Mouse (Mus musculus) heart, embryonic 10.5 days (tissue): Measurements from ENCODE around the gene Dcx. TPM values are rescaled to one million over a fixed set of nuclear protein-coding genes. Genes with fewer than 3 reads are reported as not detected.

ENCODE experiments used
- DNase-seq: peaks from one replicate; pipeline ENCODE4 v3.0.0-alpha.2; 2017; ENCODE audit warnings: low spot score
- H3K27ac ChIP-seq: fragments of 300-500 bp; sonication (generic); 2 replicates; pipeline ENCODE4 v1.5.1; 2016; ENCODE audit warnings: mild to moderate bottlenecking
- H3K27me3 ChIP-seq: fragments of 300-500 bp; sonication (generic); 2 replicates; pipeline ENCODE4 v1.6.1; 2016; ENCODE audit warnings: mild to moderate bottlenecking; ENCODE audit not compliant: poor library complexity, insufficient read depth, severe bottlenecking
- H3K36me3 ChIP-seq: fragments of 300-500 bp; sonication (generic); 2 replicates; pipeline ENCODE4 v1.6.1; 2016; ENCODE audit warnings: mild to moderate bottlenecking, moderate library complexity
- H3K4me1 ChIP-seq: fragments of 300-500 bp; sonication (generic); 2 replicates; pipeline ENCODE4 v1.6.1; 2016; ENCODE audit warnings: mild to moderate bottlenecking
- H3K4me3 ChIP-seq: fragments of 300-500 bp; sonication (generic); 2 replicates; pipeline ENCODE4 v1.5.1; 2016; ENCODE audit warnings: mild to moderate bottlenecking, moderate library complexity
- H3K9me3 ChIP-seq: fragments of 300-500 bp; sonication (generic); 2 replicates; pipeline ENCODE4 v1.6.1; 2016; ENCODE audit warnings: mild to moderate bottlenecking, moderate library complexity
- WGBS: fragments of 180-500 bp; shearing (Covaris S2); methylation state at CpG from one replicate; pipeline ENCODE4 v1.1.7; 2016; 5-methylcytosine and 5-hydroxymethylcytosine counted together
- polyA plus RNA-seq: library from polyadenylated mRNA; unstranded; fragments of >200 nt; fragmentation: Nextera tagmentation; extraction: Ambion mirVana; gene quantifications from 2 replicates; pipeline ENCODE4 v1.2.1, GENCODE M21; 2016

Gene Dcx
- 0.21 and 1.7 TPM in 2 replicates for polyA plus RNA-seq

DNA sequence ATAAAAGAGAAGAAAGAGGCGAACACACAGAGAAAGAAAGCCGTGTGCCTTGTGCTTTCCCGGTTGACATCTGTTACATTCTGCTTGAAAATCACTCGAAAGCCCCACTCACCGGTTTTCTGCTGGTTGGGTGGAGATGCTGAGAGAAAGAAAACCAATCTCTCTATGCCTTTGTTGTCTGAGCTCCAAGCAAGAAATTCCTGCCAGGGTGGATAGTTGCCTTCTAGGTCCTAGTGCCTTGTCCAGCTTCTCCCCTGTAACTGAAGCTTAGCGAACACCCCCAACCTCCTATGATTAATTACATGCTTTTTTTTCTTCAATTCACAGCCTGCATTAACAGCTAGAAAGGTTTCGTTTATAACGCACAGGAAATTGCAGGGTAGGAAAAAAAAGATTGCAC is at the start of gene Dcx:
Gene Dcx, minus strand, starts transcription at position 354 of the 400 bp plus-strand sequence.
- no peak within 1 kb of the TSS for H3K27ac ChIP-seq
- H3K27me3 ChIP-seq: no peaks in the 10 kb centered on the region
- H3K4me3 ChIP-seq: no peak within 1 kb of the TSS
- WGBS: 64% methylated on average over 8 of the region's 8 CpGs
- no peaks in the 10 kb centered on the region for H3K36me3 ChIP-seq
- H3K4me1 ChIP-seq: no peaks in the 10 kb centered on the region
- DNase-seq: no peak
- no peaks in the 10 kb centered on the region for H3K9me3 ChIP-seq

GRCm38 (mm10) chrX:143966249-143966648 is 33.1 kb upstream of the Dcx start:
- DNase-seq: no peak
- 67% methylated on average over 6 of the region's 6 CpGs for WGBS
- no peaks in the 10 kb centered on the region for H3K27me3 ChIP-seq
- H3K4me1 ChIP-seq: no peaks in the 10 kb centered on the region
- no peaks in the 10 kb centered on the region for H3K9me3 ChIP-seq
- H3K36me3 ChIP-seq: no peaks in the 10 kb centered on the region
- H3K27ac ChIP-seq: no peak overlapping the region
- H3K4me3 ChIP-seq: no peak overlapping the region

DNA sequence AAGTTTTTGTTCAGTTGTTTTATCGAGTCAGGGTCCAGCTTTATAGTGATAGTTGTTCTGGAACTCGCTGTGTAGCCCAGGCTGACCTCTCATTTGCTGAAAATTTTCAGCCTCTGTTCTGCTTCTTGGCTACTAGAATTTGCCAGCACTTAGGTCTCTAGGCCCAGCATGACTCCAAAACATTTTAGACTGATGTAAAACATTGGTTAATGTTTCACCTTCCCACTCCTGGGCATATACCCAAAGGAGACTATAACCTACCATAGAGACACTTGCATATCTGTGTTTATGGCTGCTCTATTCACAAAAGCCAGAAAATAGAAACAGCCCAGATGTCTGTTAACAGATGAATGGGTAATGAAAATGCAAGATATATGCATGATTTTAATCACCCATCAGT is 560 bp upstream of the Dcx start:
- no peak for DNase-seq
- H3K4me1 ChIP-seq: no peaks in the 10 kb centered on the region
- 71% methylated on average over 2 of the region's 2 CpGs for WGBS
- no peak overlapping the region for H3K27ac ChIP-seq
- H3K36me3 ChIP-seq: no peaks in the 10 kb centered on the region
- no peaks in the 10 kb centered on the region for H3K27me3 ChIP-seq
- H3K9me3 ChIP-seq: no peaks in the 10 kb centered on the region
- no peak overlapping the region for H3K4me3 ChIP-seq

- Histone ChIP-seq H3K9me3 (no peaks in the 10 kb centered on the region), H3K27me3 (no peaks in the 10 kb centered on the region), H3K4me1 (no peaks in the 10 kb centered on the region), H3K36me3 (no peaks in the 10 kb centered on the region), H3K27ac (no peak overlapping the region), H3K4me3 (no peak overlapping the region)
- WGBS: 58% methylated on average over 1 of the region's 1 CpGs
- no peak for DNase-seq
These were observed 581 bp downstream of the Dcx start for GRCm38 (mm10) chrX:143932530-143932929.

- 49% methylated on average over 6 of the region's 6 CpGs for WGBS
- Histone ChIP-seq H3K27ac (no peak overlapping the region), H3K36me3 (no peaks in the 10 kb centered on the region), H3K9me3 (no peaks in the 10 kb centered on the region), H3K27me3 (no peaks in the 10 kb centered on the region), H3K4me3 (no peak overlapping the region), H3K4me1 (no peaks in the 10 kb centered on the region)
- DNase-seq: no peak
These were observed 1.5 kb downstream of the Dcx start for GRCm38 (mm10) chrX:143931400-143932185.

- 79% methylated on average over 5 of the region's 5 CpGs for WGBS
- Histone ChIP-seq H3K4me1 (no peaks in the 10 kb centered on the region), H3K27ac (no peak overlapping the region), H3K4me3 (no peak overlapping the region), H3K27me3 (no peaks in the 10 kb centered on the region), H3K9me3 (no peaks in the 10 kb centered on the region), H3K36me3 (no peaks in the 10 kb centered on the region)
- no peak for DNase-seq
These were observed 11.0 kb downstream of the Dcx start for GRCm38 (mm10) chrX:143922070-143922469.

GRCm38 (mm10) chrX:143906699-143907471 is 26.2 kb downstream of the Dcx start:
- no peaks in the 10 kb centered on the region for H3K27me3 ChIP-seq
- H3K4me1 ChIP-seq: no peaks in the 10 kb centered on the region
- H3K27ac ChIP-seq: no peak overlapping the region
- 45% methylated on average over 3 of the region's 3 CpGs for WGBS
- no peaks in the 10 kb centered on the region for H3K36me3 ChIP-seq
- DNase-seq: no peak
- H3K4me3 ChIP-seq: no peak overlapping the region
- no peaks in the 10 kb centered on the region for H3K9me3 ChIP-seq

- no peak overlapping the region for H3K27ac ChIP-seq
- H3K9me3 ChIP-seq: no peaks in the 10 kb centered on the region
- no peaks in the 10 kb centered on the region for H3K4me1 ChIP-seq
- WGBS: 29% methylated on average over 2 of the region's 2 CpGs
- no peaks in the 10 kb centered on the region for H3K27me3 ChIP-seq
- no peak for DNase-seq
- H3K36me3 ChIP-seq: no peaks in the 10 kb centered on the region
- H3K4me3 ChIP-seq: no peak overlapping the region
These were observed 28.4 kb downstream of the Dcx start for GRCm38 (mm10) chrX:143904689-143905088.

DNA sequence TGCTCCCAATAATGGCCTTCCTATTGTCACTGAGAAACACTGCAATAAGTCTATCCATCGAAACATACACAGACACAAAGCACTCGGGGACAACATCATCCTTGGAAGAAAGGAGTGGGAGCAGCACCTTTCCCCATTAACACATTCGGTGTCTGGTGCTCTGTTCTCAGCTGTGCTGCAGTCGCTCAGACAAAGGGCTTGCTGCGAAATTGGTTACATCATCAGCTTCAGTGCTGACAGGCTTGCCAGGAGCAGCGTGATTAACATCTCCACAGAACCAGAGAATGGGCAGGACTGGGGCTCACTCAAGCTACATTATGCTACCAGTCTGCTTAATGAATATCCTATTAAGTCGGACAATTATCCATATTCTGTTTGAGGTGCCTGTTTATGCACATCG is 30.8 kb downstream of the Dcx start:
- H3K27ac ChIP-seq: no peak overlapping the region
- H3K27me3 ChIP-seq: no peaks in the 10 kb centered on the region
- DNase-seq: no peak
- 51% methylated on average over 8 of the region's 8 CpGs for WGBS
- no peaks in the 10 kb centered on the region for H3K36me3 ChIP-seq
- no peaks in the 10 kb centered on the region for H3K9me3 ChIP-seq
- no peak overlapping the region for H3K4me3 ChIP-seq
- no peaks in the 10 kb centered on the region for H3K4me1 ChIP-seq

DNA sequence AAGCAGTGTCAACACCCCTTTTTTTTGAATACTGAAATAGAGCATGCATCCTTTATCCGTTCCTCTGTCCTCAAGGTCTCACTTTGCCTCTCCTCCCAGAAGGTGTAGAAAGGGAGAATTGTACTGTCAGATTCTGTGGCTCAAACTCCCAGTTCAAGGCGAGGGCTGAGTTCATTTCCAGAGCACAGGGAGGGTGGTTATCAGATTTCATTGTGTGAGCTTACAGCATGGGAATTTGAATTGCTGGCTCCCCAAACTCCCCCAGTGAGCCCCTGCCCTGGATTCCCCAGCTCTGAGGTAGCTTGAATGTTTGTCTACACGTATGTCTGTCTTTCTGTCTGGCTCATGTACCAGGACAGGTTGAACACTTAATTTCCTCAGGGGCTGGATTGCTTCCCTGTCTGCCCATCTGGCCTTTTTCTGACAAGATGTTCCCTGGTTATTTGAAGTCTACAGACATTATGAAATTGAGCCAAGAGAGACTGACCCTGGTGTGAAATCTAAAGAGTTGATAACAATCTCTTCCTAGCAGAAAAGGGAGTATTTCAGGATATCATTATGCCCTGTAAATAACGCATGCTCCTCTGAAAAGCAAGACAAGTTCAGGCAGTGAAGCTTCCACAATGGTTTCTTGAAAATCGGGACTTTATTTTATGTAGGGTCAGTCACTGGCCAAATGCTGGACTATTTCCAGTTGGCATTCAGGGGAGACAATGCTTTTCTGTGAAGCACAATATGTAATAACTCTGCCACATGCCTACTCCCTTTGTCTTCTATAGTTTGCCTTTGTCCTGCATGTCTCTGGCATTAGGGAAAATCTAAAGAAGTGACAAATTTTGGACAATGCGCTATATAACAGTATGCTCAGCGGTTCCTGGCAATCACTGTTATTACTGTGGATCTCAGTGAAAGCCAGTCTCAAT is 35.5 kb downstream of the Dcx start:
- no peaks in the 10 kb centered on the region for H3K36me3 ChIP-seq
- H3K4me3 ChIP-seq: no peak overlapping the region
- H3K9me3 ChIP-seq: no peaks in the 10 kb centered on the region
- H3K4me1 ChIP-seq: no peaks in the 10 kb centered on the region
- WGBS: 65% methylated on average over 7 of the region's 7 CpGs
- no peaks in the 10 kb centered on the region for H3K27me3 ChIP-seq
- no peak for DNase-seq
- H3K27ac ChIP-seq: no peak overlapping the region

- DNase-seq: no peak
These were observed 36.2 kb downstream of the Dcx start for GRCm38 (mm10) chrX:143896936-143897335.

GRCm38 (mm10) chrX:143893180-143893579 is 39.9 kb downstream of the Dcx start:
- WGBS: 35% methylated on average over 3 of the region's 3 CpGs
- Histone ChIP-seq H3K9me3 (no peaks in the 10 kb centered on the region), H3K27ac (no peak overlapping the region), H3K27me3 (no peaks in the 10 kb centered on the region), H3K4me3 (no peak overlapping the region), H3K4me1 (no peaks in the 10 kb centered on the region), H3K36me3 (no peaks in the 10 kb centered on the region)
- no peak for DNase-seq

More at GRCm38 (mm10) chrX:143896936-143897335, 36.2 kb downstream of the Dcx start:
- H3K27me3 ChIP-seq: no peaks in the 10 kb centered on the region
- H3K27ac ChIP-seq: no peak overlapping the region
- H3K9me3 ChIP-seq: no peaks in the 10 kb centered on the region
- H3K4me3 ChIP-seq: no peak overlapping the region
- 91% methylated on average over 5 of the region's 5 CpGs for WGBS
- H3K4me1 ChIP-seq: no peaks in the 10 kb centered on the region
- no peaks in the 10 kb centered on the region for H3K36me3 ChIP-seq
